Mouse (Mus musculus) gonadal fat pad, adult 2 months (tissue): ENCODE measurements around the gene Narfl. TPM values are rescaled to one million over a fixed set of nuclear protein-coding genes. Genes with fewer than 3 reads are reported as not detected.

Experiments used
- DNase-seq: peaks from one replicate; pipeline ENCODE4 v3.0.0-alpha.2; 2012; ENCODE audit warnings: low read depth
- polyA plus RNA-seq: library from polyadenylated mRNA; depleted of rRNA; stranded (reverse); fragments of >200 nt; gene quantifications from 2 replicates; pipeline ENCODE4 v1.2.3, GENCODE M21; 2012; rRNA removed

The Narfl gene
- polyA plus RNA-seq, 1 experiment, result 23.9 TPM

- DNase-seq, result no peak
Observed at GRCm38 (mm10) chr17:25829558-25830017, 56.0 kb downstream of the Narfl start.

DNA sequence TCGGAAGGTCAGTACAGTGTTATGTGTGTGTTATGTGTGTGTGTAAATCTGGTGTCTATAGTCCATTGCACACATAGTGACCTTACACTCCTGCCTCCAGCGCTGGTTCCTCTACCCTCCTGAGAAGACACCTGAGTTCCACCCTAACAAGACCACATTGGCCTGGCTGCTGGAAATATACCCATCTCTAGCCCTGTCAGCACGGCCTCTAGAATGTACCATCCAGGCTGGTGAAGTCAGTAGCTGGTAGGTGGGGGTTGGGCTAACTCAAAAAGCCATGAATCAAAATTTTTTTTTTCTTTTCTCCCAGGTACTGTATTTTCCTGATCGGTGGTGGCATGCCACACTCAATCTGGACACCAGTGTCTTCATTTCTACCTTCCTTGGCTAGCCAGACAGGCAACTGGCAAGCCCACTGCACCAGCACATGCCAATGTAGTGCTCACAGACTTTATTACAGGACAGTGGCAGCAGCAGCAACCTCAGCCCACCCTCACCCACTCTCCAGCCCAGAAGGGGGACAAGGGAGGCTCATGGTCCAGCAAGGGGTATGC is 56.7 kb downstream of the Narfl start:
- no peak for DNase-seq

DNA sequence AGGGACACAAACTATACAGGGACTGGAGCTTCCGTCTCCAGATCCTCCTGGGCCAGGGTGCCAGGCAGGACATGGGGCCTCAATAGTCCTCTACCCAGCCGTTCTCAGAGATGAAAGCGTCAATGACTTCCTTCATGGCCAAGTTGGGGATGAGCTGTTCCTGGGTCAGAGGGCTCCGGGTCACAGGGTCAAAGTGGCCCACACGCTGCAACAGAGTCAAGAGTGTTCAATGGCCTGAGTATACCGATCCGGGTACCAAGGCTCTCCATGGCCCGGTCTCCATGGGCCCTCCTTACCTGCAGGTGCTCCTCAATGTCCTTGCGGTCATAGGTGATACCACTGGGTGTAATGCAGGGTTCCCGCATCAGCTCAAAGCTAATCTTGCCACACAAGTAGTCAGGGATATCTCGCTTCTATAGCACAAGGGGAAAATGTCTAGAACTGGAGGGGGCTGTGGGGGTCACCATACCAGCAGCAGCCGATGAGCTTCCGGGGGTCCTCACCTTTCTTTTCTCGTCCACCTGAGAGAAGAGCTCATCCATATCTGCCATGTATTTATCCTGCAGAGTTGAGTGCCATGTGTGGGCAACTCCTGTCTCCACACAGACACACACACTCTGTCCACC is 57.3 kb downstream of the Narfl start:
- no peak for DNase-seq

DNA sequence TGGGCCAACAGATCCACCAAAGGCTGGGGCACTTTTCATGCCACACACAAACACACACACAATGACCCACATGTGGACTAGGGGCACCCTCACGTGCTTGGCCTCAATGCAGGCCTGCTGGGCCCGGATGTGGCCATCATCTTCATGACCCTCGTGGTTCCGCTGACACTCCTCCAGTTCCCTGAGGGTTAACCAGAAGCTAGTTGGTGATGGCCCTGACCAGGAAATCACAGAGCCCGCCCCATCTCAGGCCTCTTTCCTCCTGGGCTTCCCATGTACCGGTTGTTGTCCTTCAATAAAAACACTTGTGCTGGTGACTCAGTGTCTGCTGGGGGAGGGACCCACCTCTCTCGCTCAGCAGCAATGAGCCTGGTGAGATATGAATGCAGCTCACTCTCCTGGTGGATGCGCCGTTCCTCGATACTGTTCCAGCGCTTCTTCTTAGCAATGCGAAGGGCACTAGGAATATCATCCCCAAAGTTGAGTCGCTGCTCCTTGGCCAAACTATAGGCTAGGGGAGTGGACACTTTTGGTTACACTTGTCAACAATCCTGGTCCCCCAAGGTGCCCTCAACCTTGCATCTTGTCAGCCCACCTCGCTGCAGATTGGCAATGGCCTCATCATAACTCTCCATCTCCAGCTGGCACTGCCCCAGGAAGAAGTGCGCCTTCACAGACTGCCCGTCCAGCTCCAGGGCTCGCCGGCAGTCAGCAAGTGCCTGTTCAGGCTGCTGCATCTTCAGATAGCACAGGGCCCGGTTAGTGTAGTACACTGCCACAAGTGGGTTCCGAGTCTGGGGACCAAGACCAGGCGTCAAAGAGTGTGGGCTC is 58.1 kb downstream of the Narfl start:
- DNase-seq, result no peak

DNA sequence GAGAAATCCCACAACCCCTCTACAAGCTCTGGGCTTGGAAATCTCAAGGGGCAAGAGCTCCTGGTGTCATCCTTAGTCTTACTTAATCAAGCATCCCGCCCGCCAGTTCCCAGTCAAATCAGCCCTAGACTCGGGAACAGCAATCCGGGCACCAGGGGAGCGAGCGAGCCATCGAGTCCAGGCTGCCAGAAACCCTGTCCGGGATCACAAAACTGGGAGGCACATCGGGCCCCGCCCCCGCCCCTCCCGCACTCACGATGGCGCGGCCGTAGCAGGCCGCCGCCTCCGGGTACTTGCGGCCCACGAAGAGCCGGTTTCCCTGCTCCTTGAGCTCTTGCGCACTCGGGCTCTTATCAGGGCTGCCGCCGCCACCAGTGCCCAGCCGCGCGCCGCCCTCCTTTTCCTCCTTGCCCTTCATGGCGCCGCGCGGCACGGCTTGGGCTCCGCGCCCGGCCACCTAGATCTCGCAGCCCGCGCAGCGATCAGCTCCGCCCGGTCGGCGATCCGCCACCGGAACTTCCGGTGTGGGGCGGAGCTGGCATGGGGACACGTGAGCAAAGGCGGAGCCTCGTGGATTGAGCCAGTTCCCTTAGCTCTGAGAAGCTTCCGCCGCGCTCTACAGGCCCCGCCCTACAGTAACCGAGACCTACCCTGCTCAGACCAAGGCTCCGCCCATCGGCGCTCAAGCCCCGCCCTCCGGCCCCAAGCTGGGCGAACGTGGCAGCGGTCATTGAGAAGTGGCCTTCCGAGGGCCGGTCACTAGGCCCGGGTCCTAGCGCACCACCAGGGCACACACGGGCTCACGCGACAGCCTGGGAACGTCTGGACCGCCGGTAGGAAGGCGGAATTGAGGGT is 59.1 kb downstream of the Narfl start:
- DNase-seq, result no peak

Other genes starting within 250 kb of the Narfl start
- gene Sox8, start 203.1 kb upstream of the Narfl start, polyA plus RNA-seq, result 1.0 and 1.2 TPM in 2 replicates
- gene Lmf1, start 194.7 kb upstream of the Narfl start, polyA plus RNA-seq, result 23.3 and 24.8 TPM in 2 replicates
- not detected in 2 replicates for gene Gng13, start 56.6 kb upstream of the Narfl start, polyA plus RNA-seq
- gene Chtf18, start 46.4 kb upstream of the Narfl start, polyA plus RNA-seq, result 2.6 and 2.9 TPM in 2 replicates
- gene Rpusd1, start 46.1 kb upstream of the Narfl start, polyA plus RNA-seq, result 25.8 and 28.8 TPM in 2 replicates
- gene Mslnl, start 37.7 kb upstream of the Narfl start, polyA plus RNA-seq, result 0.36 and 0.38 TPM in 2 replicates
- gene Msln, start 19.4 kb upstream of the Narfl start, polyA plus RNA-seq, result 17.7 and 34.7 TPM in 2 replicates
- 45.8 and 47.3 TPM in 2 replicates for gene Haghl, start 11.9 kb downstream of the Narfl start, polyA plus RNA-seq
- 0.29 and 0.30 TPM in 2 replicates for gene Ccdc78, start 12.8 kb downstream of the Narfl start, polyA plus RNA-seq
- gene Fam173a, start 19.1 kb downstream of the Narfl start, polyA plus RNA-seq, result 105 and 133 TPM in 2 replicates
- gene AC134908.4, start 21.9 kb downstream of the Narfl start, polyA plus RNA-seq, result 0.23 TPM in 1 of 2 replicates, not detected in the other
- gene Metrn, start 23.4 kb downstream of the Narfl start, polyA plus RNA-seq, result 22.2 and 31.4 TPM in 2 replicates
- 0.58 and 0.81 TPM in 2 replicates for gene Fbxl16, start 35.3 kb downstream of the Narfl start, polyA plus RNA-seq
- 32.1 and 36.4 TPM in 2 replicates for gene Wdr24, start 49.9 kb downstream of the Narfl start, polyA plus RNA-seq
- 91.2 and 94.5 TPM in 2 replicates for gene Jmjd8, start 55.1 kb downstream of the Narfl start, polyA plus RNA-seq
- 219 and 228 TPM in 2 replicates for gene Stub1, start 59.6 kb downstream of the Narfl start, polyA plus RNA-seq
- 129 and 138 TPM in 2 replicates for gene Rhbdl1, start 63.5 kb downstream of the Narfl start, polyA plus RNA-seq
- 47.4 and 55.8 TPM in 2 replicates for gene Gm20683, start 68.0 kb downstream of the Narfl start, polyA plus RNA-seq
- gene Rhot2, start 71.1 kb downstream of the Narfl start, polyA plus RNA-seq, result 54.0 and 60.0 TPM in 2 replicates
- 27.1 and 35.9 TPM in 2 replicates for gene Wdr90, start 87.7 kb downstream of the Narfl start, polyA plus RNA-seq
- 58.8 and 61.7 TPM in 2 replicates for gene Mcrip2, start 95.0 kb downstream of the Narfl start, polyA plus RNA-seq
- 89.7 and 105 TPM in 2 replicates for gene Mettl26, start 101.3 kb downstream of the Narfl start, polyA plus RNA-seq
- gene Wfikkn1, start 107.1 kb downstream of the Narfl start, polyA plus RNA-seq, result 0.95 and 1.1 TPM in 2 replicates
- 49.5 and 51.3 TPM in 2 replicates for gene Rab40c, start 146.0 kb downstream of the Narfl start, polyA plus RNA-seq
- gene Pigq, start 171.2 kb downstream of the Narfl start, polyA plus RNA-seq, result 122 and 144 TPM in 2 replicates
- gene Nhlrc4, start 171.2 kb downstream of the Narfl start, polyA plus RNA-seq, result 7.0 and 12.9 TPM in 2 replicates
- gene A930017K11Rik, start 178.8 kb downstream of the Narfl start, polyA plus RNA-seq, result 2.4 TPM in 2 replicates
- gene Capn15, start 212.0 kb downstream of the Narfl start, polyA plus RNA-seq, result 27.6 and 28.1 TPM in 2 replicates